ENCODE assay signal across 12 mouse cellular contexts in the genomic region with DNA sequence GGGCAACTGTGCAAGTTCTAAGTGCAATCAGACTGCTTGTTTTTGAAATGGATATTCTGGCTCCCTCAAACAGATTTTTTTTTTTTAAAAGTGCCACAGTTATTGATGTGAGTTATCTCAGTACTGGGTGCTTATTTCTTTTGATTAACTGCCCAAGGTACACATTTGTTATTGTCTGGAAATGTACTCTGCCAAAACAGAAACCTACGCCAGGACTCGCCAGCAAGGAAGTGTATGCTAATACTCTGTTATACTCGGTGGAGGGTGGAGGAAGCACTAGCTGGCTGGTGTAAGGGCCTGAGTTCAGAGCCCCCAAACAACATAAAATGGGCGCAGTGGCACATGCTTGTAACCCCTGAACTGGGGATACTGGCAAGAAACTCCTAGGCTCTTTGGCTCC. TPM values are rescaled to one million over a fixed set of nuclear protein-coding genes. Genes with fewer than 3 reads are reported as not detected.
DNase-seq lines count a peak whose midpoint lies in the region; ATAC-seq and TF ChIP-seq lines count a peak whose summit lies in the region.
"Had no signal": no experiment of that assay in that cellular context is flagged by ENCODE, and none has a peak within 500 bp of the region (broad histone marks: within the 10 kb centered on the region; RNA-seq: fewer than 3 reads in every experiment).

No protein-coding gene starts in this region.

- no peaks in the 10 kb centered on the region for H3K36me3 ChIP-seq in intestine, embryonic 14.5 days (ENCODE audit: control insufficient read depth, insufficient read depth, low read length)
- no peaks in the 10 kb centered on the region for H3K36me3 ChIP-seq in intestine, postnatal 0 days (ENCODE audit: control insufficient read depth, insufficient read depth)
- no peaks in the 10 kb centered on the region for H3K36me3 ChIP-seq in embryonic facial prominence, embryonic 10.5 days (replicated peaks)
- no peaks in the 10 kb centered on the region for H3K36me3 ChIP-seq in hindbrain, embryonic 12.5 days
- H3K36me3 ChIP-seq in midbrain, embryonic 15.5 days (replicated peaks) = no peaks in the 10 kb centered on the region
- H3K36me3 ChIP-seq: liver, embryonic 15.5 days had no signal

- H3K4me2 ChIP-seq in intestine, embryonic 14.5 days (ENCODE audit: low read length) = no peak overlapping the region
- no peak overlapping the region for H3K4me2 ChIP-seq in intestine, postnatal 0 days (replicated peaks; ENCODE audit: low read depth)
- H3K4me2 ChIP-seq in hindbrain, embryonic 12.5 days (replicated peaks) = peak overlapping the region; percentile 32; the same call in 1 of the 2 replicates
- H3K4me2 ChIP-seq in midbrain, embryonic 15.5 days = no peak overlapping the region
- H3K4me2 ChIP-seq: liver, embryonic 15.5 days had no signal

- H3K27ac ChIP-seq in intestine, embryonic 14.5 days (ENCODE audit: low read depth) = peak overlapping the region; percentile 23; the same call in 1 of the 2 replicates
- H3K27ac ChIP-seq in intestine, postnatal 0 days (ENCODE audit: low read depth, low read length) = no peak overlapping the region
- H3K27ac ChIP-seq in embryonic facial prominence, embryonic 10.5 days (replicated peaks) = peak overlapping the region; percentile 45
- peak overlapping the region; percentile 75 for H3K27ac ChIP-seq in hindbrain, embryonic 12.5 days
- peak overlapping the region; percentile 59; the same call in 1 of the 2 replicates for H3K27ac ChIP-seq in midbrain, embryonic 15.5 days
- H3K27ac ChIP-seq: liver, embryonic 15.5 days had no signal

- 0 out of 2 replicates have a peak, but pooled peaks have one; percentile 29 for ATAC-seq in intestine, embryonic 14.5 days (replicated peaks; ENCODE audit: low FRiP score, low TSS enrichment, low read depth)
- no peak for ATAC-seq in intestine, postnatal 0 days
- no peak for ATAC-seq in hindbrain, embryonic 12.5 days (ENCODE audit: low FRiP score)
- no peak for ATAC-seq in midbrain, embryonic 15.5 days (replicated peaks)
- no peak for ATAC-seq in erythroblast, adult 5-6 weeks (replicated peaks; ENCODE audit: low FRiP score, poor library complexity, severe bottlenecking)

- WGBS in intestine, embryonic 14.5 days = 44% methylated on average over 4 of the region's 4 CpGs
- 57% methylated on average over 4 of the region's 4 CpGs for WGBS in intestine, postnatal 0 days
- WGBS in embryonic facial prominence, embryonic 10.5 days = 58% methylated on average over 4 of the region's 4 CpGs
- 59% methylated on average over 4 of the region's 4 CpGs for WGBS in hindbrain, embryonic 12.5 days
- WGBS in midbrain, embryonic 15.5 days = 63% methylated on average over 4 of the region's 4 CpGs

- no peaks in the 10 kb centered on the region for H3K9me3 ChIP-seq in intestine, embryonic 14.5 days (ENCODE audit: control insufficient read depth, low read length)
- no peaks in the 10 kb centered on the region for H3K9me3 ChIP-seq in intestine, postnatal 0 days (ENCODE audit: control insufficient read depth)
- H3K9me3 ChIP-seq in embryonic facial prominence, embryonic 10.5 days = no peaks in the 10 kb centered on the region
- H3K9me3 ChIP-seq in hindbrain, embryonic 12.5 days (replicated peaks) = no peaks in the 10 kb centered on the region
- H3K9me3 ChIP-seq in midbrain, embryonic 15.5 days = no peaks in the 10 kb centered on the region
- H3K9me3 ChIP-seq: liver, embryonic 15.5 days had no signal

- H3K9ac ChIP-seq in intestine, embryonic 14.5 days (ENCODE audit: low read length) = no peak overlapping the region
- no peak overlapping the region for H3K9ac ChIP-seq in intestine, postnatal 0 days (ENCODE audit: low read depth, low read length)
- H3K9ac ChIP-seq in hindbrain, embryonic 12.5 days = no peak overlapping the region
- no peak overlapping the region for H3K9ac ChIP-seq in midbrain, embryonic 15.5 days
- H3K9ac ChIP-seq: liver, embryonic 15.5 days had no signal

- no peak overlapping the region for H3K4me3 ChIP-seq in intestine, embryonic 14.5 days (ENCODE audit: low read depth, low read length)
- H3K4me3 ChIP-seq in intestine, postnatal 0 days (ENCODE audit: low read depth, low read length) = no peak overlapping the region
- H3K4me3 ChIP-seq in embryonic facial prominence, embryonic 10.5 days = no peak overlapping the region
- no peak overlapping the region for H3K4me3 ChIP-seq in hindbrain, embryonic 12.5 days
- H3K4me3 ChIP-seq in midbrain, embryonic 15.5 days = no peak overlapping the region
- H3K4me3 ChIP-seq: liver, embryonic 15.5 days had no signal

- H3K27me3 ChIP-seq in intestine, embryonic 14.5 days (replicated peaks; ENCODE audit: control insufficient read depth, insufficient read depth, low read length) = no peaks in the 10 kb centered on the region
- H3K27me3 ChIP-seq in intestine, postnatal 0 days (replicated peaks; ENCODE audit: control insufficient read depth, insufficient read depth, low read length) = no peaks in the 10 kb centered on the region
- no peaks in the 10 kb centered on the region for H3K27me3 ChIP-seq in embryonic facial prominence, embryonic 10.5 days (replicated peaks; ENCODE audit: low read depth, poor library complexity, severe bottlenecking)
- H3K27me3 ChIP-seq in hindbrain, embryonic 12.5 days = no peaks in the 10 kb centered on the region
- H3K27me3 ChIP-seq in midbrain, embryonic 15.5 days (replicated peaks) = no peaks in the 10 kb centered on the region
- H3K27me3 ChIP-seq: liver, embryonic 15.5 days had no signal

- no peak for TF ChIP-seq CTCF in intestine, postnatal 0 days (IDR thresholded peaks at IDR 0.05; ENCODE audit: low read depth)

- no peak for DNase-seq in intestine, embryonic 14.5 days (ENCODE audit: low spot score)
- no peak for DNase-seq in embryonic facial prominence, embryonic 10.5 days (ENCODE audit: low spot score)
- DNase-seq in left cerebral cortex, adult 9 months (ENCODE audit: low spot score in 2 of 2) = no peak
- no peak for DNase-seq in spleen, adult 18-20 months
- DNase-seq: adrenal gland, postnatal 36 days; kidney, adult 9 months had no signal

- peaks cover 4% of the 10 kb centered on the region; the same call in 1 of the 2 replicates for H3K4me1 ChIP-seq in intestine, embryonic 14.5 days (replicated peaks; ENCODE audit: control insufficient read depth, insufficient read depth, low read length)
- H3K4me1 ChIP-seq in intestine, postnatal 0 days (replicated peaks; ENCODE audit: control insufficient read depth, insufficient read depth, low read length) = no peaks in the 10 kb centered on the region
- H3K4me1 ChIP-seq in embryonic facial prominence, embryonic 10.5 days = peaks cover 19% of the 10 kb centered on the region
- H3K4me1 ChIP-seq in hindbrain, embryonic 12.5 days = peaks cover 27% of the 10 kb centered on the region
- H3K4me1 ChIP-seq in midbrain, embryonic 15.5 days = peaks cover 22% of the 10 kb centered on the region

RNA-seq across cellular contexts. Expression of gene Jmjd1c, which starts 34.1 kb away (rescaled TPM):
- polyA plus RNA-seq in intestine, embryonic 14.5 days (2014; fragmentation: Nextera tagmentation; extraction: Ambion mirVana) = 43.6 and 47.5 TPM in 2 replicates
- polyA plus RNA-seq in intestine, postnatal 0 days (2015; fragmentation: Nextera tagmentation; extraction: Ambion mirVana) = 33.4 and 39.6 TPM in 2 replicates
- 33.1 and 34.9 TPM in 2 replicates for polyA plus RNA-seq in embryonic facial prominence, embryonic 10.5 days (2016; fragmentation: Nextera tagmentation; extraction: Ambion mirVana)
- polyA plus RNA-seq in hindbrain, embryonic 12.5 days (2016; fragmentation: Nextera tagmentation; extraction: Ambion mirVana) = 60.1 and 65.1 TPM in 2 replicates
- polyA plus RNA-seq in midbrain, embryonic 15.5 days (2015; fragmentation: Nextera tagmentation; extraction: Ambion mirVana) = 52.0 and 53.8 TPM in 2 replicates
- total RNA-seq in erythroblast, adult 5-6 weeks (2015; ENCODE audit: low replicate concordance) = 25.4 and 38.5 TPM in 2 replicates
- total RNA-seq in erythroblast, adult 5-6 weeks (2017; ENCODE audit: low replicate concordance) = 36.3 and 39.3 TPM in 2 replicates

RNA-seq across cellular contexts. Expression of gene Reep3, which starts 34.9 kb away (rescaled TPM):
- 35.7 and 38.2 TPM in 2 replicates for polyA plus RNA-seq in intestine, embryonic 14.5 days (2014; fragmentation: Nextera tagmentation; extraction: Ambion mirVana)
- polyA plus RNA-seq in intestine, postnatal 0 days (2015; fragmentation: Nextera tagmentation; extraction: Ambion mirVana) = 77.4 and 81.2 TPM in 2 replicates
- 23.7 and 24.6 TPM in 2 replicates for polyA plus RNA-seq in embryonic facial prominence, embryonic 10.5 days (2016; fragmentation: Nextera tagmentation; extraction: Ambion mirVana)
- polyA plus RNA-seq in hindbrain, embryonic 12.5 days (2016; fragmentation: Nextera tagmentation; extraction: Ambion mirVana) = 53.3 and 54.0 TPM in 2 replicates
- 28.3 and 29.2 TPM in 2 replicates for polyA plus RNA-seq in midbrain, embryonic 15.5 days (2015; fragmentation: Nextera tagmentation; extraction: Ambion mirVana)
- 14.8 and 16.5 TPM in 2 replicates for total RNA-seq in erythroblast, adult 5-6 weeks (2015; ENCODE audit: low replicate concordance)
- total RNA-seq in erythroblast, adult 5-6 weeks (2017; ENCODE audit: low replicate concordance) = 6.4 and 8.1 TPM in 2 replicates
- total RNA-seq: MEL had no signal
